Mouse (Mus musculus): ENCODE data around the gene Kcnj12.

Kcnj12 gene

GRCm38 (mm10) chr11:61110113-61110512 is 87.7 kb downstream of the Kcnj12 start:
- no peak for DNase-seq (ENCODE audit: low spot score)

DNA sequence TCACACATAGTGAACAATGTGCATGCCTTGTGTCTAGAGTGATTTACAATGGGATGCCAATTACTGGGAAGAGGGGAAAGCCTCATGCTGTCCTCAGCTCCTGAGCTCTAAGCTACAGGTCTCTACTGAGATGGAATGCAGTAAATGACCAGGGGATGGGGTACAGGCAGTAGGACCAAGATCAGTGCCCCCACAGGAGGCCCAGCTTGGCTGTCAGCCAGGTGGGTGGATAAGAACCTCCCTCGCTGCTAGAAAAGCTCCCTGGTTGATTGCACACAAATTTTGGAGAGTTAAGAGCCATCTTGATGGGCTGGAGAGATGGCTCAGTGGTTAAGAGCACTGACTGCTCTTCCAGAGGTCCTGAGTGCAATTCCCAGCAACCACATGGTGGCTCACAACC is 88.6 kb downstream of the Kcnj12 start:
- DNase-seq (ENCODE audit: low spot score), result no peak

- DNase-seq (ENCODE audit: low spot score), result no peak
Measured at GRCm38 (mm10) chr11:61111472-61111871, 89.1 kb downstream of the Kcnj12 start.

DNA sequence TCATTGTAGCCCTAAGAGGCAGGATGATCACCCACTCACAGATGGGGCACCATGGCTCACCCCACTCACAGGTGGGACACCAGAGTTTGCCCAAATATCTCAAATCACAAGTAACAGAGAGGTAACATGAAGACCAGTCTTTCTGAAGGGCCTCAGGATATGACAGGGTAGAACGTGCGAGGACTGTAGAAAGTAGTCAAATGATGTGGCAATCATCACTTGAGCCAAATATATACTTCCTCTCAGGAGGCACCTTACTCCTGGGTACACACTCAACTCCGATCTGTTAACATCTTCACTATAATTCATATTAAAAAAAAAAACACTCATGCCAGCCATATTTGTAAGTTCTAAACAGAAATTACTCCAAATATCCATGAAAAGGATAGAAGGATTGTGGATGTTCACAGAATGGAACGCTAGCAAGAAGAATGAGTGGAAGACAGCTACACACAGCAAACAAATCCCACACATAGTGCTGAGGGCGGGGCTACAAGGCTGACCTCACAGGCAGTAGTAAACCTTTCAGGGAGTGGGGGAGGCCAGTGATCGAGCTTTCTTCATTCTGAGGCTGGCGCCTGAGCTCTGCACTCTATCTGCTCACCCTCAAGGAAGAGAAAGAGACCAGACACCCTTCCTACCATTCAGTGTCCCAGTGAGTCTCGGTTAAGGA is 90.1 kb downstream of the Kcnj12 start:
- no peak for DNase-seq (ENCODE audit: low spot score)

DNA sequence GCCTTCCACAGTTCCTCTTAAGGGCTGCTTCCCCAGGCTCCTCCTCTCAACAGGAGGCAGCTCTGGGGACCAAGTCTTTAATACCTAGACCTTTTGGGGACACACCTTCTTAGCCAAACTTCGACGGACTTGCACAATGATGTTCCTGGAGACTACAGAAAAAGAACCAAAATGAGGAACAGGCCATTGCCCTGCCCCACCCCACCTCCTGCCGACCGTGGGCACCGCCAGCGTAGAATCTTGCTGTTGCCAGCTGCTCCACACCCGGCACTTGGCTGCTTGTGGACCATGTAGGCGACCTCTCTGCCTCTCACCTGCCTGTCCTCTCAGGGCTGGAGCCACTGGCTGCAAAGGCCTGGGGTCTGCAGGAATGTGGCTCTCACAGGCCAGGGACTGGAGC is 93.9 kb downstream of the Kcnj12 start:
- DNase-seq (ENCODE audit: low spot score), result no peak

- no peak for DNase-seq (ENCODE audit: low spot score)
Measured at GRCm38 (mm10) chr11:61119996-61120583, 97.7 kb downstream of the Kcnj12 start.
